In genomic region chr1:132007828-132008827, GRCm38 (mm10) we compare ENCODE assay signal across 8 mouse cellular contexts. TPM values are rescaled to one million over a fixed set of nuclear protein-coding genes. Genes with fewer than 3 reads are reported as not detected.
DNase-seq lines count a peak whose midpoint lies in the region; ATAC-seq lines count a peak whose summit lies in the region.

No protein-coding gene starts in this region.

- intact Hi-C loops in gastrocnemius, postnatal 36 days (cut with DNase I) = no loop called here
- intact Hi-C loops in left cerebral cortex, postnatal 25 days (cut with DNase I) = loop anchor here (5.0 kb wide), 1 partner anchor 34 kb away; no protein-coding TSS in a partner anchor

- H3K36me3 ChIP-seq in intestine, embryonic 16.5 days (ENCODE audit: control insufficient read depth, insufficient read depth, low read length) = no peaks in the 10 kb centered on the region

- DNase-seq in adrenal gland, adult 2 months = peak; percentile 93
- DNase-seq in embryo, embryonic 11 days = peak; percentile 92
- DNase-seq in gastrocnemius, postnatal 36 days = peak; percentile 83 to 85
- peak; percentile 77 to 81 for DNase-seq in left cerebral cortex, postnatal 25 days (ENCODE audit: low spot score in 2 of 2)
- DNase-seq in mesoderm, embryonic 11.5 days (ENCODE audit: low read depth, low spot score) = peak; percentile 91
- peak; percentile 86 for DNase-seq in right cerebral cortex, postnatal 25 days
- DNase-seq in urinary bladder, postnatal 36 days (ENCODE audit: low spot score in 2 of 2) = peak; percentile 80 to 84

- H3K27me3 ChIP-seq in intestine, embryonic 16.5 days (replicated peaks; ENCODE audit: control insufficient read depth, insufficient read depth, low read length) = no peaks in the 10 kb centered on the region

- under 1% methylated on average over 61 of the region's 72 CpGs for WGBS in intestine, embryonic 16.5 days

- ATAC-seq in intestine, embryonic 16.5 days = peak; percentile 95

- H3K9ac ChIP-seq in intestine, embryonic 16.5 days (ENCODE audit: low read depth, low read length) = peak overlapping the region; percentile 92

- peak overlapping the region; percentile 99 for H3K27ac ChIP-seq in intestine, embryonic 16.5 days (ENCODE audit: low read length)

- H3K4me3 ChIP-seq in intestine, embryonic 16.5 days (ENCODE audit: low read length) = peak overlapping the region; percentile 81

- H3K4me2 ChIP-seq in intestine, embryonic 16.5 days (ENCODE audit: low read depth, low read length) = peak overlapping the region; percentile 83

- H3K9me3 ChIP-seq in intestine, embryonic 16.5 days (ENCODE audit: control insufficient read depth, low read length) = no peaks in the 10 kb centered on the region

- peaks cover 11% of the 10 kb centered on the region for H3K4me1 ChIP-seq in intestine, embryonic 16.5 days (ENCODE audit: control insufficient read depth, insufficient read depth, low read length)

RNA-seq across cellular contexts. Expression of gene Elk4, which starts 0.7 kb away (rescaled TPM):
- 10 to 100 TPM; 78.1 to 82.8 TPM for total RNA-seq in adrenal gland, adult 2 months (2021)
- 17.0 and 18.0 TPM in 2 replicates for polyA plus RNA-seq in adrenal gland, adult 2 months (2012; rRNA removed)
- total RNA-seq in gastrocnemius, postnatal 36 days (2021) = 10 to 100 TPM; 60.7 to 64.9 TPM
- polyA plus RNA-seq in intestine, embryonic 16.5 days (2015; fragmentation: Nextera tagmentation; extraction: Ambion mirVana) = 13.2 and 14.3 TPM in 2 replicates
- 10 to 100 TPM; 52.6 TPM for total RNA-seq in left cerebral cortex, postnatal 25 days (2021)

RNA-seq across cellular contexts. Expression of gene Slc45a3, which starts 45.4 kb away (rescaled TPM):
- total RNA-seq in adrenal gland, adult 2 months (2021) = 10 to 100 TPM; 15.5 to 25.5 TPM
- polyA plus RNA-seq in adrenal gland, adult 2 months (2012; rRNA removed) = 23.7 and 35.0 TPM in 2 replicates
- 1 to 10 TPM; 1.9 to 2.1 TPM for total RNA-seq in gastrocnemius, postnatal 36 days (2021)
- 2.5 and 2.9 TPM in 2 replicates for polyA plus RNA-seq in intestine, embryonic 16.5 days (2015; fragmentation: Nextera tagmentation; extraction: Ambion mirVana)
- total RNA-seq in left cerebral cortex, postnatal 25 days (2021) = 1 to 10 TPM; 1.1 to 1.9 TPM

RNA-seq across cellular contexts. Expression of gene Mfsd4a, which starts 59.7 kb away (rescaled TPM):
- 10 to 100 TPM; 18.7 to 32.0 TPM for total RNA-seq in adrenal gland, adult 2 months (2021)
- polyA plus RNA-seq in adrenal gland, adult 2 months (2012; rRNA removed) = 98.7 and 106 TPM in 2 replicates
- total RNA-seq in gastrocnemius, postnatal 36 days (2021) = 1 to 10 TPM; 3.7 to 3.9 TPM
- 8.7 and 10.1 TPM in 2 replicates for polyA plus RNA-seq in intestine, embryonic 16.5 days (2015; fragmentation: Nextera tagmentation; extraction: Ambion mirVana)
- total RNA-seq in left cerebral cortex, postnatal 25 days (2021) = 10 to 100 TPM; 73.5 to 87.6 TPM

Comparison
In these comparisons a context has a peak if more than half of its experiments do, and no peak if none do; other contexts are left out.
1. Peak in every context shown above with its lines: DNase-seq, ATAC-seq, H3K4me3 ChIP-seq and H3K27ac ChIP-seq.
2. RNA of gene Slc45a3, which starts 45.4 kb away (total RNA-seq): 15.5 to 25.5 TPM in adrenal gland, adult 2 months; 1.9 to 2.1 TPM in gastrocnemius, postnatal 36 days and 1.1 to 1.9 TPM in left cerebral cortex, postnatal 25 days; every median in the first group is over 4 times any median in the second.
3. RNA of gene Mfsd4a, which starts 59.7 kb away (total RNA-seq): 73.5 to 87.6 TPM in left cerebral cortex, postnatal 25 days and 18.7 to 32.0 TPM in adrenal gland, adult 2 months; 3.7 to 3.9 TPM in gastrocnemius, postnatal 36 days; every median in the first group is over 4 times any median in the second.